Mouse (Mus musculus): Measurements from ENCODE around the gene Btbd19.

The Btbd19 gene

GRCm38 (mm10) chr4:117125348-117125909 lies at the start of gene Btbd19:
TSS of gene Btbd19 (minus strand) at chr4:117125725.
- DNase-seq: peak; percentile 45

GRCm38 (mm10) chr4:117169936-117170335 lies 44.4 kb upstream of the Btbd19 start:
- DNase-seq: no peak

GRCm38 (mm10) chr4:117161183-117161582 lies 35.7 kb upstream of the Btbd19 start:
- no peak for DNase-seq

- no peak for DNase-seq
These were observed 34.1 kb upstream of the Btbd19 start for GRCm38 (mm10) chr4:117159666-117160065.

GRCm38 (mm10) chr4:117156372-117156771 lies 30.8 kb upstream of the Btbd19 start:
- DNase-seq: no peak

GRCm38 (mm10) chr4:117155792-117156355 lies 30.3 kb upstream of the Btbd19 start, which contains the start of gene Rps8:
TSS of gene Rps8 (minus strand) at chr4:117156243.
- DNase-seq: peak; percentile 83

- no peak for DNase-seq
These were observed 29.7 kb upstream of the Btbd19 start for GRCm38 (mm10) chr4:117155020-117155791.

GRCm38 (mm10) chr4:117152714-117153113 lies 27.2 kb upstream of the Btbd19 start:
- DNase-seq: no peak

- DNase-seq: no peak
These were observed 25.9 kb upstream of the Btbd19 start for GRCm38 (mm10) chr4:117151416-117151815.

- DNase-seq: no peak
These were observed 24.7 kb upstream of the Btbd19 start for GRCm38 (mm10) chr4:117150212-117150733.

- no peak for DNase-seq
These were observed 24.0 kb upstream of the Btbd19 start for GRCm38 (mm10) chr4:117149291-117150211.

- DNase-seq: no peak
These were observed 23.3 kb upstream of the Btbd19 start for GRCm38 (mm10) chr4:117148815-117149214.

GRCm38 (mm10) chr4:117148047-117148713 lies 22.7 kb upstream of the Btbd19 start:
- no peak for DNase-seq

- peak; percentile 97 for DNase-seq
These were observed 20.7 kb upstream of the Btbd19 start for GRCm38 (mm10) chr4:117146176-117146575.

GRCm38 (mm10) chr4:117145248-117145647 lies 19.7 kb upstream of the Btbd19 start:
- DNase-seq: no peak

GRCm38 (mm10) chr4:117143023-117143422 lies 17.5 kb upstream of the Btbd19 start:
- no peak for DNase-seq

- no peak for DNase-seq
These were observed 15.1 kb upstream of the Btbd19 start for GRCm38 (mm10) chr4:117140613-117141012.

GRCm38 (mm10) chr4:117139217-117139612 lies 13.7 kb upstream of the Btbd19 start:
- DNase-seq: peak; percentile 59

- DNase-seq: no peak
These were observed 13.0 kb upstream of the Btbd19 start for GRCm38 (mm10) chr4:117138295-117139216.

- DNase-seq: no peak
These were observed 10.5 kb upstream of the Btbd19 start for GRCm38 (mm10) chr4:117136034-117136433.

- DNase-seq: no peak
These were observed 9.1 kb upstream of the Btbd19 start for GRCm38 (mm10) chr4:117134601-117134995.
